Mouse (Mus musculus): ENCODE measurements around the gene Map4. TPM values are rescaled to one million over a fixed set of nuclear protein-coding genes. Genes with fewer than 3 reads are reported as not detected.

Map4 gene
- total and polyA plus RNA-seq, 3 experiments, result 14.4 to 45.8 (median 28.9) TPM

GRCm38 (mm10) chr9:109964761-109965160 lies 33.5 kb downstream of the Map4 start:
- DNase-seq (ENCODE audit: extremely low read depth), result no peak
- dilution Hi-C loops (cut with MboI; ENCODE audit: extremely low pct_ligation_motif_present, extremely low pct_unique_long_range_greater_than_20kb, low sequenced_read_pairs), result no loop called here
- no peak overlapping the region for H3K27ac ChIP-seq (ENCODE audit: insufficient read depth, low read depth)
- H3K36me3 ChIP-seq (replicated peaks in 1 of 2; ENCODE audit: control insufficient read depth in 1 of 2, insufficient read depth in 1 of 2, low read length in 1 of 2), result no peaks in the 10 kb centered on the region
- in situ Hi-C loops (cut with MboI; ENCODE audit: low pct_ligation_motif_present, low pct_unique_long_range_greater_than_20kb, low sequenced_read_pairs), result no loop called here
- TF ChIP-seq UBTF (IDR thresholded peaks at IDR 0.05; ENCODE audit: low read depth, low read length) (no peak), SIN3A (IDR thresholded peaks at IDR 0.05; ENCODE audit: low read length) (no peak), GABPA (IDR thresholded peaks at IDR 0.05; ENCODE audit: insufficient replicate concordance, low read depth, low read length) (no peak), MEF2A (IDR thresholded peaks at IDR 0.05; ENCODE audit: borderline replicate concordance, low read depth, low read length) (no peak), USF1 (IDR thresholded peaks at IDR 0.05; ENCODE audit: low read depth, low read length) (no peak), MYC (IDR thresholded peaks at IDR 0.05; ENCODE audit: low read depth, low read length) (no peak), NRF1 (IDR thresholded peaks at IDR 0.05; ENCODE audit: low read depth, low read length) (no peak), NELFE (IDR thresholded peaks at IDR 0.05; ENCODE audit: low read depth, low read length) (no peak), BHLHE40 (IDR thresholded peaks at IDR 0.05; ENCODE audit: low read depth, low read length) (no peak), POLR2A (IDR thresholded peaks at IDR 0.05; ENCODE audit: low read depth, low read length) (no peak), CHD2 (IDR thresholded peaks at IDR 0.05; ENCODE audit: low read length) (no peak), MAFK (IDR thresholded peaks at IDR 0.05; ENCODE audit: insufficient replicate concordance, low read length) (no peak), JUN (IDR thresholded peaks at IDR 0.05; ENCODE audit: insufficient read depth, low read depth, low read length) (no peak), ELF1 (IDR thresholded peaks at IDR 0.05; ENCODE audit: low read depth, low read length) (no peak), IRF4 (IDR thresholded peaks at IDR 0.05; ENCODE audit: low read depth, low read length) (no peak), JUND (conservative IDR thresholded peaks at IDR 0.05; ENCODE audit: low read depth, low read length) (no peak), EP300 (IDR thresholded peaks at IDR 0.05; ENCODE audit: low read length) (no peak)
- H3K4me2 ChIP-seq (ENCODE audit: insufficient read depth, low read depth, poor library complexity, severe bottlenecking), result no peak overlapping the region
- peaks cover 7% of the 10 kb centered on the region for H3K79me2 ChIP-seq (replicated peaks; ENCODE audit: control insufficient read depth, extremely low read depth, insufficient read depth, poor library complexity, severe bottlenecking)
- H3K9ac ChIP-seq (ENCODE audit: insufficient read depth, low read depth), result no peak overlapping the region
- H3K4me3 ChIP-seq (replicated peaks in 1 of 3; ENCODE audit: low read depth in 2 of 3, low read length in 2 of 3, poor library complexity in 1 of 3), result no peak overlapping the region
- H3K9me3 ChIP-seq (replicated peaks; ENCODE audit: low read length), result no peaks in the 10 kb centered on the region
- H3K27me3 ChIP-seq (replicated peaks), result no peaks in the 10 kb centered on the region
- peaks cover 0 to 13% of the 10 kb centered on the region in 2 experiments; a peak in 2 of 4 replicates for H3K4me1 ChIP-seq (ENCODE audit: control insufficient read depth in 1 of 2, insufficient read depth in 2 of 2)

- H3K27ac ChIP-seq (ENCODE audit: insufficient read depth, low read depth), result no peak overlapping the region
- DNase-seq (ENCODE audit: extremely low read depth), result peak; percentile 4
- H3K27me3 ChIP-seq (replicated peaks), result no peaks in the 10 kb centered on the region
- no peaks in the 10 kb centered on the region for H3K36me3 ChIP-seq (replicated peaks in 1 of 2; ENCODE audit: control insufficient read depth in 1 of 2, insufficient read depth in 1 of 2, low read length in 1 of 2)
- in situ Hi-C loops (cut with MboI; ENCODE audit: low pct_ligation_motif_present, low pct_unique_long_range_greater_than_20kb, low sequenced_read_pairs), result no loop called here
- no peaks in the 10 kb centered on the region for H3K9me3 ChIP-seq (replicated peaks; ENCODE audit: low read length)
- H3K79me2 ChIP-seq (replicated peaks; ENCODE audit: control insufficient read depth, extremely low read depth, insufficient read depth, poor library complexity, severe bottlenecking), result peaks cover 2% of the 10 kb centered on the region
- dilution Hi-C loops (cut with MboI; ENCODE audit: extremely low pct_ligation_motif_present, extremely low pct_unique_long_range_greater_than_20kb, low sequenced_read_pairs), result no loop called here
- no peaks in the 10 kb centered on the region; a peak in 1 of 4 replicates for H3K4me1 ChIP-seq (ENCODE audit: control insufficient read depth in 1 of 2, insufficient read depth in 2 of 2)
- H3K4me2 ChIP-seq (ENCODE audit: insufficient read depth, low read depth, poor library complexity, severe bottlenecking), result no peak overlapping the region
- TF ChIP-seq KAT2A (IDR thresholded peaks at IDR 0.05; ENCODE audit: insufficient replicate concordance, low read length), result no peak
- TF ChIP-seq ELF1 (IDR thresholded peaks at IDR 0.05; ENCODE audit: low read depth, low read length), result no peak
- no peak for TF ChIP-seq ZNF384 (IDR thresholded peaks at IDR 0.05; ENCODE audit: low read depth, low read length)
- TF ChIP-seq JUND (conservative IDR thresholded peaks at IDR 0.05; ENCODE audit: low read depth, low read length), result no peak
- no peak for TF ChIP-seq ZMIZ1 (IDR thresholded peaks at IDR 0.05; ENCODE audit: low read depth, low read length)
- no peak for TF ChIP-seq ZKSCAN1 (IDR thresholded peaks at IDR 0.05; ENCODE audit: borderline replicate concordance, low read depth, low read length)
- TF ChIP-seq MEF2A (IDR thresholded peaks at IDR 0.05; ENCODE audit: borderline replicate concordance, low read depth, low read length), result no peak
- no peak for TF ChIP-seq BHLHE40 (IDR thresholded peaks at IDR 0.05; ENCODE audit: low read depth, low read length)
- TF ChIP-seq POLR2A (IDR thresholded peaks at IDR 0.05; ENCODE audit: low read depth, low read length), result no peak
- no peak for TF ChIP-seq TBP (conservative IDR thresholded peaks at IDR 0.05; ENCODE audit: low read depth, low read length)
- TF ChIP-seq USF2 (conservative IDR thresholded peaks at IDR 0.05; ENCODE audit: low read depth, low read length), result no peak
- TF ChIP-seq MYC (IDR thresholded peaks at IDR 0.05; ENCODE audit: low read depth, low read length), result no peak
- no peak for TF ChIP-seq E2F4 (IDR thresholded peaks at IDR 0.05; ENCODE audit: insufficient replicate concordance, low read depth, low read length)
- no peak for TF ChIP-seq SMC3 (IDR thresholded peaks at IDR 0.05; ENCODE audit: low read depth, low read length)
- H3K4me3 ChIP-seq (replicated peaks in 1 of 3; ENCODE audit: low read depth in 2 of 3, low read length in 2 of 3, poor library complexity in 1 of 3), result no peak overlapping the region
- H3K9ac ChIP-seq (ENCODE audit: insufficient read depth, low read depth), result no peak overlapping the region
Measured at GRCm38 (mm10) chr9:109968351-109969116, 37.3 kb downstream of the Map4 start.

All from CH12.LX (cell line).